Mouse (Mus musculus): ENCODE results near the gene Mrln. TPM values are rescaled to one million over a fixed set of nuclear protein-coding genes. Genes with fewer than 3 reads are reported as not detected.

Mrln gene
- not detected in 2 replicates for polyA plus RNA-seq (2015; fragmentation: Nextera tagmentation; extraction: Ambion mirVana)

GRCm38 (mm10) chr10:70204505-70205399, at the start of gene Mrln:
Gene Mrln (plus strand): TSS chr10:70204664.
- no peak for TF ChIP-seq CTCF (IDR thresholded peaks at IDR 0.05; ENCODE audit: low read depth)
- no peaks in the 10 kb centered on the region for H3K27me3 ChIP-seq (replicated peaks; ENCODE audit: control insufficient read depth, insufficient read depth, low read length)
- H3K9me3 ChIP-seq (ENCODE audit: control insufficient read depth): no peaks in the 10 kb centered on the region
- H3K4me1 ChIP-seq (replicated peaks; ENCODE audit: control insufficient read depth, insufficient read depth, low read length): no peaks in the 10 kb centered on the region
- peak; percentile 66 for ATAC-seq
- WGBS: 27% methylated on average over 17 of the region's 17 CpGs
- no peak within 1 kb of the TSS for H3K9ac ChIP-seq (ENCODE audit: low read depth, low read length)
- H3K4me2 ChIP-seq (replicated peaks; ENCODE audit: low read depth): peak within 1 kb of the TSS; percentile 51
- no peaks in the 10 kb centered on the region for H3K36me3 ChIP-seq (ENCODE audit: control insufficient read depth, insufficient read depth)
- H3K27ac ChIP-seq (ENCODE audit: low read depth, low read length): no peak within 1 kb of the TSS
- no peak within 1 kb of the TSS for H3K4me3 ChIP-seq (ENCODE audit: low read depth, low read length)

DNA sequence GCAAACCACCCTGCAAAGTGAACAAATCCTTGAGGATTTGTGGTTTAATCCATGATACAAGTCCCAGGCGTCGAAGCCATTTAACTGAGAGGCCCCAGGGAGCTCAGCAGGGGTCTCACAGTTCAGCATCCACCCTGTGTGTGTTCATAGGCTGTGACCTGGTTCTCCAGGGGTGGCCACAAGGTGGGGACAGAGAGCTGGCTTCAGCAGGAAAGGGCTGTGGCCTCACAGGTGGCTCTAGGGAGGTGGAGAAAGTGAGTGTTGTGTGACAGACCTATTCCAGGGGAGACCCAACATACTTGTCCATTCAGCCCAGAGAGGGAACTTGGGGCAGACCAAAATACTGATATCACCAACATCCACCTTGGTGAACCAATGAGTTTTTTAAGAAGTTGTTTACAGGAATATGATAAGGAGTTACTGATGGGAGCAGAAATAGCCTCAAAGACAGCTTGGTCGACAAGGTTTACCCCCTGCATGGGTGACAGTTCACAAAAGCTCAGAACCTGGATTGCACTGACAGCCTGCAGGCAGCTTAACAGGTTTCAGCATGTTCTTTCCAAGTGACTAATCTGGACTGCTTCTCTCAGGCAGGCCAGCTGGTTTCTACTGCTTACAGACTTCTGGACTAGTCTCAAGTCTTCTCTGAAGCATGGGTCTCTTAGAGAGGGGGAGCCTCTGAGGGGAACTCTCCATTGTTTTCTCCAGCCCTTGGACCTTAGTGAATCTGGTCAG, 47.9 kb upstream of the Mrln start:
- Histone ChIP-seq H3K9me3 (ENCODE audit: control insufficient read depth) (no peaks in the 10 kb centered on the region), H3K36me3 (ENCODE audit: control insufficient read depth, insufficient read depth) (peaks cover 48% of the 10 kb centered on the region), H3K27me3 (replicated peaks; ENCODE audit: control insufficient read depth, insufficient read depth, low read length) (no peaks in the 10 kb centered on the region), H3K4me3 (ENCODE audit: low read depth, low read length) (no peak overlapping the region), H3K4me2 (replicated peaks; ENCODE audit: low read depth) (no peak overlapping the region), H3K9ac (ENCODE audit: low read depth, low read length) (no peak overlapping the region), H3K4me1 (replicated peaks; ENCODE audit: control insufficient read depth, insufficient read depth, low read length) (no peaks in the 10 kb centered on the region), H3K27ac (ENCODE audit: low read depth, low read length) (no peak overlapping the region)
- 82% methylated on average over 3 of the region's 3 CpGs for WGBS
- ATAC-seq: no peak
- peak; percentile 69 for TF ChIP-seq CTCF (IDR thresholded peaks at IDR 0.05; ENCODE audit: low read depth)

DNA sequence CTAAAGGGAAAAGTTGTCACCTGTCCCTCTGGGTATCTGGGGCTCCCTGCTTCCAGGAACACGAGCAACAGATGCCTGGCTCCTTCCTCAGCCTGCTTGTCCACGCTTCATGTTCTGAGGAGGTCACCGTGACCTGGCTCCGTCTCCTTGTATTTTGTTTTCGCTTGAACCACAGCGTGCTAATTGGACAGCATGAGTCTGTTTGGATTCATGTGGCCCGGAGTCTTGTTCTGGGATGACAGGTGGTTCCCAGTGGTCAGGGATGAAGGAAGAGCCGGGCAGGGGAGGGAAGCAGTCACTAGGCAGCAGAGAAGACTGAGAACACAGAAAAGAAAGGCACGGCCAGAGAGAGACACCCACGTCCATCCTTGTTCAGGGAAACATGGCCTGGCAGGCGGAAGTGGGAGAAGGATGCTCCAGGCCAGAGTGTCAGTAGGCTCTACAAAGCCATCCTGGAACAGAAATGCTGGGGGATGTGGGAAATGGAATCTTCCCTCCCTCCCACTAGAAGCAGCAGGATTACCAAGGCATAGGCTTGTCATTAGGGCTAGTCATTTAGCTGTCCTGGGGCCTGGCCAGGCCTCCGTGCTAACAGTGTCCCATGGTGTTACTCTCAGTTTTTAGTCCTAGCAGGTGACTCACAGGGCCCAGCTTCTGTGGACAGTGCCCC, 44.7 kb upstream of the Mrln start:
- Histone ChIP-seq H3K4me2 (replicated peaks; ENCODE audit: low read depth) (no peak overlapping the region), H3K27me3 (replicated peaks; ENCODE audit: control insufficient read depth, insufficient read depth, low read length) (no peaks in the 10 kb centered on the region), H3K9me3 (ENCODE audit: control insufficient read depth) (no peaks in the 10 kb centered on the region), H3K36me3 (ENCODE audit: control insufficient read depth, insufficient read depth) (peaks cover 30% of the 10 kb centered on the region), H3K4me1 (replicated peaks; ENCODE audit: control insufficient read depth, insufficient read depth, low read length) (no peaks in the 10 kb centered on the region), H3K27ac (ENCODE audit: low read depth, low read length) (no peak overlapping the region), H3K4me3 (ENCODE audit: low read depth, low read length) (no peak overlapping the region), H3K9ac (ENCODE audit: low read depth, low read length) (no peak overlapping the region)
- TF ChIP-seq CTCF (IDR thresholded peaks at IDR 0.05; ENCODE audit: low read depth): no peak
- 84% methylated on average over 12 of the region's 12 CpGs for WGBS
- ATAC-seq: no peak

DNA sequence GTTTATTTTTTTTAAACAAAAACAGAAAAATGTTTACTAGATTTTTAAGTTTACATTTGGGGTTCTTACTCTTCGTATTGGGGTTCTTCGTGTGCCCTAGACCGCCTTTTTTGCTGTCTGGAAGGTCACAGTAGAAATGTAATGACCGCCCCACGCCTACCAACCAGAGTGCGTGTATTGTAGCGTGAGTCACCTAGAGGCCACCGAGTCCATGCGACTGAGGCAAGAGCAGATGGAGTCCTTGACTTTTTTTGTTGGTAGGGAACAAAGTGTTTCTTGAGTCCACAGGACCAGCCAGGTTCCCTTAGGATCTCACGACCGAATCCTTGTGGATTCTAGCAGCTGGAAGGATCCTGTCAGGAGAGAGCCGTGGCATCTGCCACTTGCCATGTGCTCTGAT, 43.7 kb upstream of the Mrln start:
- Histone ChIP-seq H3K4me2 (replicated peaks; ENCODE audit: low read depth) (no peak overlapping the region), H3K4me3 (ENCODE audit: low read depth, low read length) (no peak overlapping the region), H3K9ac (ENCODE audit: low read depth, low read length) (no peak overlapping the region), H3K9me3 (ENCODE audit: control insufficient read depth) (no peaks in the 10 kb centered on the region), H3K27ac (ENCODE audit: low read depth, low read length) (no peak overlapping the region), H3K27me3 (replicated peaks; ENCODE audit: control insufficient read depth, insufficient read depth, low read length) (no peaks in the 10 kb centered on the region), H3K36me3 (ENCODE audit: control insufficient read depth, insufficient read depth) (peaks cover 20% of the 10 kb centered on the region), H3K4me1 (replicated peaks; ENCODE audit: control insufficient read depth, insufficient read depth, low read length) (no peaks in the 10 kb centered on the region)
- ATAC-seq: no peak
- no peak for TF ChIP-seq CTCF (IDR thresholded peaks at IDR 0.05; ENCODE audit: low read depth)
- WGBS: 88% methylated on average over 12 of the region's 12 CpGs

DNA sequence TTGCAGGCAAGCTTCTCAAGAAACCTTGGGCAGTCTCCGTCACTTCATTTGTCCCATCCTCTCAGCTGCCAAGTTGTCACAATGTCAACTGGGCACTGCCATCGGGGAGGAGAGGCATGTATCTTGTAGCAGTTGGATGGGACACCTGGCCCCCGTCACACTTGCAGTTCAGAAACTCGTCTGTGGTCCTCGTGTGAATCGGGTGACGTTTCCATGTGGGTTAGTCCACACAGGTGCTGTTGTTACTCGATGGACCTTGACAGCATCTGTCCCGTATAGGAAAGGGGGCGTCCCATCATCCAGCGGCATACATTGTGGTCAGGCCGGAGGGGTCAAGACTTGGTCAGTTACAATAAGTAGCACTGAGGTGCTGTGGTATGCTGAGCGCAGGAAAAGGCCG, 43.0 kb upstream of the Mrln start:
- Histone ChIP-seq H3K9me3 (ENCODE audit: control insufficient read depth) (no peaks in the 10 kb centered on the region), H3K4me1 (replicated peaks; ENCODE audit: control insufficient read depth, insufficient read depth, low read length) (no peaks in the 10 kb centered on the region), H3K9ac (ENCODE audit: low read depth, low read length) (no peak overlapping the region), H3K4me3 (ENCODE audit: low read depth, low read length) (no peak overlapping the region), H3K4me2 (replicated peaks; ENCODE audit: low read depth) (no peak overlapping the region), H3K27ac (ENCODE audit: low read depth, low read length) (no peak overlapping the region), H3K27me3 (replicated peaks; ENCODE audit: control insufficient read depth, insufficient read depth, low read length) (no peaks in the 10 kb centered on the region), H3K36me3 (ENCODE audit: control insufficient read depth, insufficient read depth) (peaks cover 17% of the 10 kb centered on the region)
- TF ChIP-seq CTCF (IDR thresholded peaks at IDR 0.05; ENCODE audit: low read depth): no peak
- 92% methylated on average over 14 of the region's 14 CpGs for WGBS
- ATAC-seq: no peak

DNA sequence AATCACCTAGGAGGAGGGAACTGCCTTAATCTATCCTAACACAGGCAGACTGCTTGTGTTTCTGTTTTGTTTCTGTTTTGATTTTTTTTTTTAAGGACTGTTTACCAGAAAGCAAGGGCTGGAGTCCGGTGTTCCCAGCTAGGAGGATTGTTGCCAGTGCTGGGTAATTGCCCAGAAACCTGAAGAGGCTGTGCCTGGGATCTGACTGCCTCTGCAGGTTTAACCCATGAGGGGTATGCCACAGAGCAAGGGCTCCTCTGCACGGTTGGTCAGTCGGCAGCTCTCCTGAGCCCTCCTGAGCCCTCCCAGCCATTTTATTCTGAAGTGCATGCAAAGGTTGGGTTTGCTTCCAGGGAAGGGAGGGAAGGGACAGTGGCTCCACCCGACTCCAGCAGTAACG, 40.8 kb upstream of the Mrln start:
- Histone ChIP-seq H3K27ac (ENCODE audit: low read depth, low read length) (no peak overlapping the region), H3K27me3 (replicated peaks; ENCODE audit: control insufficient read depth, insufficient read depth, low read length) (no peaks in the 10 kb centered on the region), H3K36me3 (ENCODE audit: control insufficient read depth, insufficient read depth) (peaks cover 19% of the 10 kb centered on the region), H3K4me1 (replicated peaks; ENCODE audit: control insufficient read depth, insufficient read depth, low read length) (no peaks in the 10 kb centered on the region), H3K4me3 (ENCODE audit: low read depth, low read length) (no peak overlapping the region), H3K9me3 (ENCODE audit: control insufficient read depth) (no peaks in the 10 kb centered on the region), H3K4me2 (replicated peaks; ENCODE audit: low read depth) (no peak overlapping the region), H3K9ac (ENCODE audit: low read depth, low read length) (no peak overlapping the region)
- TF ChIP-seq CTCF (IDR thresholded peaks at IDR 0.05; ENCODE audit: low read depth): no peak
- 51% methylated on average over 5 of the region's 5 CpGs for WGBS
- ATAC-seq: no peak
